Mouse (Mus musculus): Measurements from ENCODE around the gene Pfn1.

The Pfn1 gene

GRCm38 (mm10) chr11:70639976-70640375, 14.5 kb downstream of the Pfn1 start:
- DNase-seq (ENCODE audit: inconsistent age in 2 of 2, low spot score in 1 of 2), result peak; percentile 27 to 66

GRCm38 (mm10) chr11:70638714-70639278, 15.6 kb downstream of the Pfn1 start, which contains the start of gene Gp1ba:
Gene Gp1ba (plus strand): TSS chr11:70639122.
- no peak for DNase-seq (ENCODE audit: inconsistent age in 2 of 2, low spot score in 1 of 2)

- no peak for DNase-seq (ENCODE audit: inconsistent age in 2 of 2, low spot score in 1 of 2)
These were observed 16.2 kb downstream of the Pfn1 start for GRCm38 (mm10) chr11:70638293-70638692.

- DNase-seq (ENCODE audit: inconsistent age in 2 of 2, low spot score in 1 of 2), result no peak
These were observed 16.7 kb downstream of the Pfn1 start for GRCm38 (mm10) chr11:70637764-70638163.

- no peak for DNase-seq (ENCODE audit: inconsistent age in 2 of 2, low spot score in 1 of 2)
These were observed 18.8 kb downstream of the Pfn1 start for GRCm38 (mm10) chr11:70635601-70636000.

GRCm38 (mm10) chr11:70630129-70630528, 24.3 kb downstream of the Pfn1 start:
- DNase-seq (ENCODE audit: inconsistent age in 2 of 2, low spot score in 1 of 2), result no peak

- peak in 1 of 2 experiments; percentile 50 for DNase-seq (ENCODE audit: inconsistent age in 2 of 2, low spot score in 1 of 2)
These were observed 24.9 kb downstream of the Pfn1 start for GRCm38 (mm10) chr11:70629557-70629956.

GRCm38 (mm10) chr11:70628431-70628830, 26.0 kb downstream of the Pfn1 start:
- DNase-seq (ENCODE audit: inconsistent age in 2 of 2, low spot score in 1 of 2), result peak in 1 of 2 experiments; percentile 69

- DNase-seq (ENCODE audit: inconsistent age in 2 of 2, low spot score in 1 of 2), result no peak
These were observed 27.6 kb downstream of the Pfn1 start for GRCm38 (mm10) chr11:70626877-70627276.

- DNase-seq (ENCODE audit: inconsistent age in 2 of 2, low spot score in 1 of 2), result peak; percentile 30 to 72
These were observed 29.0 kb downstream of the Pfn1 start for GRCm38 (mm10) chr11:70625473-70625872.

GRCm38 (mm10) chr11:70623053-70623742, 31.2 kb downstream of the Pfn1 start:
- peak in 1 of 2 experiments; percentile 79 for DNase-seq (ENCODE audit: inconsistent age in 2 of 2, low spot score in 1 of 2)

- no peak for DNase-seq (ENCODE audit: inconsistent age in 2 of 2, low spot score in 1 of 2)
These were observed 32.3 kb downstream of the Pfn1 start for GRCm38 (mm10) chr11:70621972-70622814.

GRCm38 (mm10) chr11:70619101-70619500, 35.3 kb downstream of the Pfn1 start, which contains the start of gene Chrne:
Gene Chrne (minus strand): TSS chr11:70619216.
- no peak for DNase-seq (ENCODE audit: inconsistent age in 2 of 2, low spot score in 1 of 2)

GRCm38 (mm10) chr11:70615516-70616093, 38.8 kb downstream of the Pfn1 start, which contains the start of gene 4930544D05Rik:
Gene 4930544D05Rik (plus strand): TSS chr11:70615848.
- no peak for DNase-seq (ENCODE audit: inconsistent age in 2 of 2, low spot score in 1 of 2)

GRCm38 (mm10) chr11:70615074-70615473, 39.4 kb downstream of the Pfn1 start:
- peak; percentile 69 to 87 for DNase-seq (ENCODE audit: inconsistent age in 2 of 2, low spot score in 1 of 2)

- DNase-seq (ENCODE audit: inconsistent age in 2 of 2, low spot score in 1 of 2), result peak in 1 of 2 experiments; percentile 56
These were observed 41.9 kb downstream of the Pfn1 start for GRCm38 (mm10) chr11:70612505-70612904.

- no peak for DNase-seq (ENCODE audit: inconsistent age in 2 of 2, low spot score in 1 of 2)
These were observed 43.7 kb downstream of the Pfn1 start for GRCm38 (mm10) chr11:70610752-70611151.

GRCm38 (mm10) chr11:70608381-70609066, 45.9 kb downstream of the Pfn1 start:
- peak in 1 of 2 experiments; percentile 48 for DNase-seq (ENCODE audit: inconsistent age in 2 of 2, low spot score in 1 of 2)

GRCm38 (mm10) chr11:70607611-70608010, 46.8 kb downstream of the Pfn1 start:
- no peak for DNase-seq (ENCODE audit: inconsistent age in 2 of 2, low spot score in 1 of 2)

- no peak for DNase-seq (ENCODE audit: inconsistent age in 2 of 2, low spot score in 1 of 2)
These were observed 47.7 kb downstream of the Pfn1 start for GRCm38 (mm10) chr11:70606717-70607116.

All from adrenal gland, adult (tissue).